Mouse (Mus musculus): ENCODE results near the gene Flvcr2. TPM values are rescaled to one million over a fixed set of nuclear protein-coding genes. Genes with fewer than 3 reads are reported as not detected.

Gene Flvcr2
- total RNA-seq, 2 experiments from 2014 or later: 1.9 to 2.7 TPM

DNA sequence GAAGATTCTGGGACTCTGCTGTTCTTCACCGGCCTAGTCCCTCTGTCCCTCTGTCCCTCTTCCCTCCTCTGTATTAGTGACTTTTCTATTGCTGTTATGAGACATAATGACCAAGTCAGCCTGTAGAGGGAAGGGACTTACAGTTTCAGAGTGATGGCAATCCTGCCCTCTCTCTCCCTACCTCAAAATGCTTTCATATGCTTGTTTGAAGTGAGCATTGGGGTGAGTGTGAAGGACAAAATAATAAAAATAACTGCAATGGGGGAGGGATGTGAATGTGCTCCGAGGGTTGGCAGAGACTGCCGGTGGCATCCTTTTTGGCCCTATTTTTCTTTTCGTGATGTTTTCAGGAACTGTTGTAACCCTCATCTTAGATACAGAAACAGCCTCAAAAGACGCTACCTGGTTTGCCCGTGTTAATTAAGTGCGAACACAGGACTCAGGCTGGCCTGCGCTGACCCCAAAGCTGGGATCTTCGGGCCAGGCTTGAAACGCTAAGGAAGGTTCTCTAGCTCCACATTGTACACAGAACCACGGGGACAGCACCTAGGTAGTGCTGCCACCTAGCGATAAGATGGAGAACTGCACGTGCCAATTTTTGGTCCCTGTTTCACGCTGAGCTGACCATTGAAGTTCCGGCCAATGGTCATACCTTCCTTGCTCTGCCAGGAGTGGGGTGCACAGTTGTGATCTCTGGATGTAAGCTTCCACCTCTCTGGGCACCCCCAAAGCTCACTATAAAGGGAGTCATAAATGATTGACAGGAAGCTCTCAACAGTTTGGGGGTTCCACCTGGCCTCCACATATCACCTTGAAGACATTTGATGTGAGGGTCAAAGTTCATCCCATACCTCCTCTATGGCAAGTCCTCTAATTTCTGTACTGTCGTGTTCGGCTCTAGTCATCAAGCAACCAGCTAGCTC, 17.1 kb upstream of the Flvcr2 start:
- no peak for DNase-seq (ENCODE audit: low spot score)
- intact Hi-C loops (cut with DNase I): loop anchor here (2.0 to 5.0 kb wide), 2 partner anchors 67 to 220 kb away; no protein-coding TSS in a partner anchor

DNA sequence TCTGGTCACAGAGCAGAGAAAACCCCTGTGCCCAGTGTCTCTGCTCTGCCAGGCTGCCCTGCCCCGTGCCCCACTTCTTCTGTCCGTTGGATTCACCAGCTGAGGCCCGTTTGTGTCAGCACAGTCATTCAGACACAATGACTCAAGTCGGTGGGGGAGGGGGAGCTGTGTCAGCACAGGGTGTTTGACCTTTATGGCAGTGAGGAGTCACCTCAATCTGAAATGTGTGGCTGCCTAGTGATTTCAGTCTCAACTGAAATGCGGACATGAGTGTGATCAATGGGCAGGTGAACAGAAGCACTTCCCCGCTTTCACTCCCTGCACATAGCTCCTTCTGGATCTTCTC, 16.4 kb upstream of the Flvcr2 start:
- intact Hi-C loops (cut with DNase I): loop anchor here (2.0 to 5.0 kb wide), 2 partner anchors 68 to 221 kb away; no protein-coding TSS in a partner anchor
- DNase-seq (ENCODE audit: low spot score): no peak

DNA sequence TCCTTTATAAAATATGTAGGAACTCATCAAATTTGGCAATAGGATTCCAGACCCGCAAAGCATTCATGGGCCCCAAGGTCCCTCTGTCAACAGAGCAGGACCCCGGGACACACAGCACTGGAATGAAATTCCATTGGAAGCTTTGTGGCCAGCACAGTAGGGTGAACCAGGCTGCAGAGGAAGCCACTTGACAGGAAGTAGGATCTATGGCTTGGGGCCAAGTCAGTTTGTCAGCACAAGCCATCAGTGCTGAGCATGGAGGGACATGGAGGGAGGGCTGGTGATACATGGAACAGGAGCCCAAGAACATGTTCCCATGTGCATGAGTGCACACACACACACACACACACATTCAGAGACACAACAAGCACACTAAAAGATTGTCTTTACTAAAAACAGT, 10.1 kb upstream of the Flvcr2 start:
- DNase-seq (ENCODE audit: low spot score): no peak
- intact Hi-C loops (cut with DNase I): no loop called here

DNA sequence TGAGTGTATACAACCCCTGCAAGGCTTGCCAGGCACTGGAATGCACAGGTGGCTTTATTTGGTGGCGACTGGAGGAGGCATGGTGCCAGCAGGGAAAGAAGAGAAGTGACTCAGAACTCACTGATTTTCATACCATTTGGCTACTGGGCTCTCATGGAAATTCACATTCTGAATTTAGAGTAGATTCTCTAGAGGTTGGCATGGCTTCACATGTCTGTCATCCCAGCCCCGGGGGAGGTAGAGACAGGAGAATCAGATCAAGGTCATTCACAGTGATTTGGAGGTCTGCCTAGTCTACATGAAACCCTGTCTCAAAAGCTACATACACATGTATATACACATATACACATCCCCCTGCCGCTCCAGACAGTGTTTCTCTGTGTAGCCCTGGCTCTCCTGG, 9.4 kb upstream of the Flvcr2 start:
- intact Hi-C loops (cut with DNase I): no loop called here
- no peak for DNase-seq (ENCODE audit: low spot score)

- intact Hi-C loops (cut with DNase I): loop anchor here (5.0 kb wide), 1 partner anchor 331 kb away; the partner anchor contains the start of gene Tgfb3
- DNase-seq (ENCODE audit: low spot score): no peak
Observed at GRCm38 (mm10) chr12:85746696-85747219, 419 bp downstream of the Flvcr2 start.

- intact Hi-C loops (cut with DNase I): loop anchor here (5.0 kb wide), 1 partner anchor 330 kb away; the partner anchor contains the start of gene Tgfb3
- DNase-seq (ENCODE audit: low spot score): no peak
Observed at GRCm38 (mm10) chr12:85747343-85747742, 1.0 kb downstream of the Flvcr2 start.

- intact Hi-C loops (cut with DNase I): loop anchor here (5.0 kb wide), 1 partner anchor 327 kb away; the partner anchor contains the start of gene Tgfb3
- no peak for DNase-seq (ENCODE audit: low spot score)
Observed at GRCm38 (mm10) chr12:85749861-85750260, 3.5 kb downstream of the Flvcr2 start.

- intact Hi-C loops (cut with DNase I): no loop called here
- no peak for DNase-seq (ENCODE audit: low spot score)
Observed at GRCm38 (mm10) chr12:85752116-85752515, 5.8 kb downstream of the Flvcr2 start.

- intact Hi-C loops (cut with DNase I): no loop called here
- no peak for DNase-seq (ENCODE audit: low spot score)
Observed at GRCm38 (mm10) chr12:85753223-85753622, 6.9 kb downstream of the Flvcr2 start.

DNA sequence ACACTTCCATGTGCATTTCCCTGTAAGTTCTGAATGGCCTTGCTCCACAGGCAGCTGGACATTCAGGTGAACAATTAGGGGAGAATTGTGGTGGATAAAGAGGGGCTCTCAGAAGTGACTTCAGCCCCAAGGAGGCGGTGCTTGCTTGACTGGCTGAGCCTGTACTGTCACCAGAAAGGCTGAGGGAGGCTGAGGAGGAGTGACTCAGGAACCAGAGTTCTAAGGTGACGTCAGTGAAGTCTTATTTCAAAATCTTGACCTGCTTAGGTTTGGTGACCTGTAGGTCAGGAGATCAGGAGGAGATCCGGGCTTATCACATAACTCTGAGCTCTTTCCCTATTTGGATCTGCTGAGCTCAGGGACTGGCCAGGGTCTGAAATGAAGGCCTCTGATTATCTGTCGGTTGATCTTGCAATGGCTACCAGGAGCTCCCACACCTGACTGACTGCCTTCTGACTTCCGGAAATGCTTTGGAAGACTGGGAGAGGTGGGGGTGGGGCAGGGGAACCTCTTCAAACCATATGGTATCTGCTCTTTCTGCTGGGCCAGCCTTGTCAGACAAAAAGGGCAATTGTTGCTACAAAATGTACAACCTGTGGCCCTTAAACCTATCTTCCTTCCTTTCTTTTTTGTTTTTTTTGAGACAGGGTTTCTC, 8.4 kb downstream of the Flvcr2 start:
- intact Hi-C loops (cut with DNase I): no loop called here
- no peak for DNase-seq (ENCODE audit: low spot score)

DNA sequence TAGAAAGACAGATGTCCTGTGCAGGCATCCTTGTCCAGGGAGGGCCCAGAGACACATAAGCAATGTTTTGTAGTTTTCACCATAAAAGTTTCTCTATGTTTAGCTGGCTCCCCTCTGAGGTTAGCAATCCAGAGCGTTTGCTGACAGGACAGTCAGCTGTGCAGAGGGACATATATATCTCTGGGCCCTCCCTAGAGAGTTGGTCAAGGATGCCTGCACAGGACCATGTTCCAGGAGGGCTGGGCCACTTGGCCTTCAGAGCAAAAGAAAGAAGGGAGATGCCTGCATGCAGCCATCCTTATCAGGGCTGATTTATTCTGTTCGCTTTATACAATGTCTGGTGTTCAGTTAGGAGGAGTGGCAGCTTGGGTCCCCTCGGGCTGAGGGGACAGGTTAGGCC, 10.1 kb downstream of the Flvcr2 start:
- DNase-seq (ENCODE audit: low spot score): no peak
- intact Hi-C loops (cut with DNase I): no loop called here

DNA sequence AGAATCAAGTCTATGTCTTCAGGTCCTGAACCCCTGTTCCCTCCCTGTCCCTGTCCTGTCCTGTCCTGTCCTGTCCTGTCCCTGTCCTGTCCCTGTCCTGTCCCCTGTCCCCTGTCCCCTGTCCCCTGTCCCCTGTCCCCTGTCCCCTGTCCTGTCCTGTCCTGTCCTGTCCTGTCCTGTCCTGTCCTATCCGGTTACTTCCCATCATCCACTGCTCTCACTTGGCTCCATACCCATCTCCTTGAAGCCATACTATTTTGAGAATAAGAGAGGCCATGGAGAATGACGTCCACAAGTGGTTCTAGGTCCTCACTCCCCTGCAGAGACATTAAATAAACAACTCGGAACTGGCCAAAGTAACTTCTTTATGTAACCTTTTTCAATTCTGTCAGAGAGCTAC, 10.7 kb downstream of the Flvcr2 start:
- intact Hi-C loops (cut with DNase I): no loop called here
- DNase-seq (ENCODE audit: low spot score): no peak

- intact Hi-C loops (cut with DNase I): no loop called here
- no peak for DNase-seq (ENCODE audit: low spot score)
Observed at GRCm38 (mm10) chr12:85758741-85759140, 12.4 kb downstream of the Flvcr2 start.

- intact Hi-C loops (cut with DNase I): no loop called here
Observed at GRCm38 (mm10) chr12:85761471-85761870, 15.1 kb downstream of the Flvcr2 start.

GRCm38 (mm10) chr12:85764686-85765085, 18.3 kb downstream of the Flvcr2 start:
- no peak for DNase-seq (ENCODE audit: low spot score)

More at GRCm38 (mm10) chr12:85761471-85761870, 15.1 kb downstream of the Flvcr2 start:
- DNase-seq (ENCODE audit: low spot score): no peak

GRCm38 (mm10) chr12:85766287-85766686, 19.9 kb downstream of the Flvcr2 start:
- no peak for DNase-seq (ENCODE audit: low spot score)
- intact Hi-C loops (cut with DNase I): no loop called here

More at GRCm38 (mm10) chr12:85764686-85765085, 18.3 kb downstream of the Flvcr2 start:
- intact Hi-C loops (cut with DNase I): no loop called here

- DNase-seq (ENCODE audit: low spot score): no peak
- intact Hi-C loops (cut with DNase I): no loop called here
Observed at GRCm38 (mm10) chr12:85767750-85768149, 21.4 kb downstream of the Flvcr2 start.

DNA sequence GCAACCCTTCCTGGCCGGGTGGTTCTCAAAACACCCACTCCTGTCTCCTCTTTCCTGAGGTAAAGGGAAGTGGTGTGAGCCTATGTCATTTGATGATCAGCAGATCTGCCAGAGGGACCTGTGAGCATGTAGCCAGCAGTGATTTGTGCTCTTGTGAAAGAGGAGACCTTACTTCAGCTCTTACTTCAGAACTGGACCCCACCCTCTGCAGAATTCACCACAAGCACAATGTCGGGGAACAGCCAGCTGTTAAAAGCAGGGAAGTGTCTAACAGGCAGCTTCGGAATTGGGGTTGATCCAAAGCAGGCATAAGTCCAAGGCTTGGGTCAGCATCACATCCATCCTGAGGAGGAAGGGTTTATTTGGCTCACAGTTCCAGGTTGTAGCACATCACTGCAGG, 25.0 kb downstream of the Flvcr2 start:
- intact Hi-C loops (cut with DNase I): no loop called here

DNA sequence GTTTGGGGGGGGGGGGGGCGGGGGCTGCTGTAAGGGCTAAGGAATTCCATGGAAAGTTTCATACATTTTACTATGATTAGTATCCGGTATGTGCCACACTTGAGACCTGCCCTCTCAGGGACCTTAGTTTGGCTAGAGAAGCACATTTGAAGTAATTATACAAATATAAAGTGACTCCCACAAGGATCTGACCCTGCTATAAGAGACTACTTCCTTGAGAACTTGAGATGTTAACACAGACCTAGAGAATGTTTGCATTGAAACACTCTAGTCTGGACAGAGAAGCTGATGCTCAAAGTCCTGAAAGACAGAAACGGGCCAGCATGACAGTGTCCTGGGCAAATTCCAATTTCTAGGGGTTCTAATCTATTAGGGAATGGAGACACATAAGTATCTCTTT, 32.6 kb downstream of the Flvcr2 start:
- intact Hi-C loops (cut with DNase I): no loop called here
- DNase-seq (ENCODE audit: low spot score): no peak

More for the DNA sequence above, 25.0 kb downstream of the Flvcr2 start:
- peak; percentile 16 for DNase-seq (ENCODE audit: low spot score)

DNA sequence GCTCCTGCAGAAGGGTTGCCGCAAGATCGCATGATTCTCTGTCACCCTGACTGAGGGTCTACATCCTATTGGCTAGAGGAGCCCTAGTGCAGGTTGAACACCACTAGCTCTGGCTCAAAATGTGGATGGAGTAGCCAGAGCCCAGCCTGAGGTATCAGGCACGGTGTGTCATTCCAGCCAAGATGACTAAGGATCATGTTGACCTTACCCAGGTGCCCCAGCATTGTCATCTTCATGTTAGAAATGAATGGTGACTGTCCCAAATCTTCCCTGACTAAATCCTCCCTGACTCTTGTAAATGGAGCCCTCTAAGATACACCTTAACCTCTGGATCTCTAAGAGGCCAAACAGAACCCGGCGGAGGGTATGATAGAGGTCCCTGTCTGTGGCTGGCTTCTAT, 33.4 kb downstream of the Flvcr2 start:
- no peak for DNase-seq (ENCODE audit: low spot score)
- intact Hi-C loops (cut with DNase I): no loop called here

DNA sequence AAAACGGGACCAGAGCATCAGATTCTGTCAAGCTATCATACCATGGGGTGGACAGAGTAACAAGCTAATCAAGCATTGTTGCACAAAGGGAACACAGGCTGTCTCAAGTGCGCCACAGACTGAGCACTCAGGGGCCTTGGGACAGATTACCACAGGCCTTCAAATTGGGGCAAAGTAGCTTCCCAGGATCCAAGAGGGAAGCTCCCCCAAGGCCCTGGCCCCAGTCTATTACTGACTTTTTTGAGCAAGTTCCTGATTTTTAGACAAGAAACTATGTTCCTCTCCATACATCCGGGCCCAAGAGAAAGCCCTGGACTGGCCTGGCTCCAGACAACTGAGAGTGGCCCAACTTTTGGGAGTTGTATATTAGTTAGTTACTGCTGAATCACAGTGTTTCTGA, 35.3 kb downstream of the Flvcr2 start:
- no peak for DNase-seq (ENCODE audit: low spot score)
- intact Hi-C loops (cut with DNase I): no loop called here

Data from heart, postnatal 25 days (tissue).